Mouse (Mus musculus): ENCODE results near the gene Zfp300.

GRCm38 (mm10) chrX:21068106-21068505 lies 21.2 kb downstream of the Zfp300 start, which contains the start of gene Spaca5:
- TF ChIP-seq POLR2A (IDR thresholded peaks at IDR 0.05; ENCODE audit: low read depth, low read length) (no peak), CTCF (IDR thresholded peaks at IDR 0.05; ENCODE audit: extremely low read depth, insufficient read depth, insufficient read length, insufficient replicate concordance) (no peak)

Data from spleen, adult 2 months (tissue).